Mouse (Mus musculus) cerebellum, postnatal 4 days (tissue): ENCODE data around the gene Gipc1.

Experiments used
- DNase-seq, 2 experiments: peaks; one replicate each; pipeline ENCODE4 v3.0.0; 2022; ENCODE audit warnings: low spot score in 2 of 2, mixed read lengths in 1 of 2

Gene Gipc1

GRCm38 (mm10) chr8:83679866-83680265 lies 27.4 kb downstream of the Gipc1 start:
- DNase-seq, result no peak

DNA sequence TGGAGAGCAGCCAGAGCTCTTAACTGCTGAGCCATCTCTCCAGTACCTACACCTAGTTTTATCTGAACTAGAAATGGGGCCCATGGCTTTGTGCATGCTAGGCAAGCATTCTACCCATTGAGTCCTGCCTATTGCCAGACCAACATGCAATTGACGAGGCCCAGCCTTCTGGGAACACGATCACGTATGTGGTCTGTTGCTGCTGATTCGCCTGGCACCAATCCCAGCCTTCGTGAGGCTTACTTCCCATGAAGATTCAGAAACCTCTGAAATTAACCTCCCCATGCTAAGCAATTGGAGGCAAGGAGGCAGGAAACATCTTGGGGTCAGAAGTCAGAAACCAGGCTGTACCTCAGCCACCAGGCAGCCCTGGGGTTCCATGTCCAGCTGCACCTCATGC lies 28.1 kb downstream of the Gipc1 start:
- DNase-seq, result no peak

DNA sequence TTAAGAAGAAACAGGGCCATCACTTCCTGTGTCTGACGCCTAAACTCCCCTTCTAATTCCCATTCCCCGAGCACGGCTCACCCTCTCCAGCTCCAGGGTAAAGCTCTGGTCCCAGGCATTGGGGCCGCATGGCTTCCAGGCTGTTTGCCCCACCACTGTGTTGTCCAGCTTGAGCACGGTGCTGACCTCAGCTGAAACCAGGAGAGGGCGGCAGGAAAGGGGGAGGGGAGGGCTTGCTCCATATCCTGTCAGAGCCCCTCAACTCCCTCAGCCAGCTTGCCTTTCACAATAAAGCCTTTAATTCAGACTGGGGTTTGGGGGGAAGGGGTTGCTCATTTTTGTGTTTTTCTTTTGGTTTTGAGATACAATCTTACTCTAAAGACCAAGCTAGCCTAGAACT lies 28.6 kb downstream of the Gipc1 start:
- DNase-seq, result no peak

- no peak for DNase-seq
These were observed 32.0 kb downstream of the Gipc1 start for GRCm38 (mm10) chr8:83684517-83684916.

DNA sequence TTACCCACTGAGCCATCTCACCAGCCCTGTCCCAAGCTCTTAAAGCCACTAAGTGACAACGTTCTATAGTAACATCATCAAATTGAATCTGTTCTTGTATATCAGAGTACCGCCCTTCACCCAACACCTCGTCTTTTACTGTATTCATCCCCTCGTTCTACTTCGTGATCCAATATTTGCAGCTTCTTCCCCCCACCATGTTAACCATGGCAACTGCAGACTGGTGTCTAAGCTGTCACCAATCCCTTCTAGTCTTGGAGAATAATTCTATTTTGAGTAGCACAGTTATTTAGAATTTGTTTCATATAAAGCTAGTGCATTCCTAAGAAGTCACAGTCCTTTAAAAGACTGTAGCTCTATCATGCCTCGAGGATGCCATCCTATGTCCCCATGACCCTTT lies 36.8 kb downstream of the Gipc1 start:
- no peak for DNase-seq

GRCm38 (mm10) chr8:83693609-83694236 lies 41.2 kb downstream of the Gipc1 start:
- no peak for DNase-seq

DNA sequence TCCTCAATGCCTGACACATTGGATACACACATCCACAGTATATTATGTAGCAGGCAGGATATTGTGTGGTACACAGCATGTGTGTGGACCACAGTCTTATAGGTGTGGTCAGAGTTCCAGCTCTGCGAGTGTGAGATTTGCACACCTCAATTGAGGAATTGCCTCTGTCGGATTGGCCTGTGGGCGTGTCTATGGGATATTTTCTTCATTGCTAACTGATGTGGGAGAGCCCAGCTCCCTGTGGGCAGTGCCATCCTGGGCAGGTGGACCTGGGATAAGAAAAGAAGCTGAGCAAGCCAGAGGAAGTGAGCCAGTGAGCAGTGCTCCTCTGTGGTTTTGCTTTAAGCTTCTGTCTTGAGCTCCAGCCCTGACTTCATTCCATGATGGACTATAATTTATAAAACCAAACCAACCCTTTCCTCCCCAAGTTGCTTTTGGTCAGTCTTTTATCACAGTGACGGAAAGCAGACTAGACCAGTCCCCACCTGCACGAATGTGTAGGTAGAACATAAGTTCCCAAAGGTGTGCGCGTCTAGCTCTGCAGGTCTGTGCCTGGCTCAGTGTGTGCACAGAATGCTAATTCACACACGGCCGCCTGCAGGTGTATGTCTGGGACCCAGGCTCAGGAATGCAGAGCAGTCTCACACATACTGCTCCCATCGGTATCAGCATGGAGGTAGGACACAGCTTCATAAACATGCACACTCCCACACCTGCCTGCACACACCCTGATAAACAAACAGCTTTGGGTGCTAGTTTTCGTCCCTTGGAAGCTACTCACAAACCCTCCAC lies 42.1 kb downstream of the Gipc1 start:
- no peak for DNase-seq

DNA sequence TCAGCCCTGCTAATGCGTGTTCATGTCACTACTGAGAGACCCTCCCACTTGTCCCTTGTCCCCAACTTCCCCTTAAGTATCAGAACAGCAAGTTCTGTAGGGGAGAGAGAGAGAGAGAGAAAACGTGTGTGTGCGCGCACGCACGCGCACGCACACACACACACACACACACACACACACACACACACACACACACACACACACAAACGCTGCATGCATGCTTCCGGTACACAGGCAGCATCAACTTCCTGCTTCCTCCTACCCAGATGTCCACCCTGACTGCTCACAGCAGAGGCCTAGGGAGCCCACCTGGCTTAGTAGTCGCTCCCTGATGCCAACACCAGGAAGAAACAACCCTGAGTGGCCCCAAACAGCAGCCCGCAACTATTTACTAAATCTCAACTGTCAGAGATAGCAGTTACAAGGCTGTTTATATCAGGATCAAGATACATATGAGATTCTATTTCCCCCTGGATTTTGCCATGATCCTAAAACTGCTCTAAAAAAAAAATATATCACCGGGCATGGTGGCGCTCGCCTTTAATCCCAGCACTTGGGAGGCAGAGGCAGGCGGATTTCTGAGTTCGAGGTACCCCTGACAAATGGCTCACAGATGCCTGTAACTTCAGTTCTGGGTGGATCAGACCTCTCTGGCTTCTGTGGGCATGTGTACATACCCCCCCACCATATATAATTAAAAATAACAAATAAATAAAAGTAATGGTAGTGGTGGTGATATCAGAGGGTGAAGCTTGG lies 43.1 kb downstream of the Gipc1 start:
- DNase-seq, result no peak

- DNase-seq, result peak in 1 of 2 experiments; percentile 10
These were observed 45.1 kb downstream of the Gipc1 start for GRCm38 (mm10) chr8:83697374-83698220.

DNA sequence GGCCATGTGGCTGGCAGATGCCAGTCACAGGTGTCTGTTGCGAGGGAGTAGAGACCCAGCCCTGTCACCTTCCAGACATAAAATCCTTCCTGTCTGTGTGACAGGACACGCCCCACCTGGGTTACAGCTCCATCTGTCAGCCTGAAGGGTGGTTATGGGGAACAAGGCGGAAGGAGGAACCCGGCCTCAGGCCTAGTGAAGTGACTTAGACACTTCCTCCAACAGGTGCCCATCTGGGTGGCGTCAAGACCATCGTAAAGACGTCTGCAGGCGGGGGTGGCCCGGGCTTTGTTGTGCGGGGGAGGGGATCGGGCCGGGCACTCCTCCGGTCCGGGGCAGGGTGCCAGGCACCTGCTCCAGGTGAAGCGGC lies 45.8 kb downstream of the Gipc1 start:
- DNase-seq, result peak in 1 of 2 experiments; percentile 37

DNA sequence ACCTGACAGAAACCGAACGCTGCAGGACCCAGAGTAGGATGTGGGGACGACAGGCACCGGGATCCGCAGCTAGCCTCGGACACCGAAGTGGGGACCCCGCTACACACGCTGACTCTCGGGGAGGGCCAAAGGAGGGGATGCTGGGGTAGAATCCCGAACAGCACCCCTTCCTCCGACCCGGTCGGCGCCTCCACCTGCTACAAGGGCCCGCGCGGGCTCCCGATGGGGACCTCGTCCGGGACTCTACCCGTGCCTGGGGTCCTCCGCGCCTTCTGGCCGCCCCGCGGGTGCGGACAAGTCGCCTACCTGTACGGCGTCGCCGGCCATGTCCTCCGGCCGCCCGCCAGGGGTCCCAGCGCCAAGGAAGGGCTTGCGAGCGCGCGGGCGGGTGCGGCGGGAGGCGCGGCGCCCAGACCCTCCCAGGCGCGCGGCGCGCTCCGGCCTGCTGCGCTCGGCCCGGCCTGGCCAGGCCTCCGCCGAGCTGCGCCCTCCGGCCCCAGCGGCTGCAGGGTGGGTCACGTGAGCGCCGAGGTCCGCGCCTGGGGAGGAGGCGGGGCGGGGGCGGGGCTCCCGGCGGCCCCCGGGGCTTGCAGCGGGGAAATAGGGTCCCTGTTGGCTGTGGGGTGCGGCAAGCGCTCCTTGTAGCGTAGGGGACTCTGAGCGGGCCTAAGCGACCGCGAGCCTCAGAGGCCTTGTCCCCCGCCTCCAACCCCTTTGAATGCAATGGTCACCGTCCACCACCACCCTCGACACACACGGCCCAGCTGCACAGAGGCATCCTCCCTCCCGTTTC lies 46.4 kb downstream of the Gipc1 start, which contains the start of gene Pkn1:
Gene Pkn1, minus strand, starts transcription at position 519 of the 793 bp plus-strand sequence.
- DNase-seq, result peak in 1 of 2 experiments; percentile 68

DNA sequence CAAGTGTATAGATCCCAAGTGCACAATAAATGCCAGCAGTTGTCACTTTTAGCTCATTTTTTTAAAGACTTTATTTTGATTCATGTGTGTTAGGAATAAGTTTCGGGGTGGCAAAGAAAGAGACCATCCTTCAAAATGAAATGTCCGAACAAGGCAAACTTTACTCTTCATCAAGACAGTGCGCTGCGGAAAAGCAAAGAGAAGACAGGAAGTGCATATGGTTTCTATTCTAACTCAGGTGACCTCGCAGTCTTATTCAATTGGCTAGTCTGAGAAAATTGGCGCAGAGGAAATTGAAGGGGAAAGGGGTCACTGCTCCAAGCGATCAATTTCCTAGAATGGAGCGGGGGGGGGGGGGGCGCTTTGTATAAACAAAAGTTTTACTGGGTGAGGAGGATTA lies 47.1 kb downstream of the Gipc1 start:
- no peak for DNase-seq

GRCm38 (mm10) chr8:83700423-83701085 lies 48.1 kb downstream of the Gipc1 start:
- no peak for DNase-seq

DNA sequence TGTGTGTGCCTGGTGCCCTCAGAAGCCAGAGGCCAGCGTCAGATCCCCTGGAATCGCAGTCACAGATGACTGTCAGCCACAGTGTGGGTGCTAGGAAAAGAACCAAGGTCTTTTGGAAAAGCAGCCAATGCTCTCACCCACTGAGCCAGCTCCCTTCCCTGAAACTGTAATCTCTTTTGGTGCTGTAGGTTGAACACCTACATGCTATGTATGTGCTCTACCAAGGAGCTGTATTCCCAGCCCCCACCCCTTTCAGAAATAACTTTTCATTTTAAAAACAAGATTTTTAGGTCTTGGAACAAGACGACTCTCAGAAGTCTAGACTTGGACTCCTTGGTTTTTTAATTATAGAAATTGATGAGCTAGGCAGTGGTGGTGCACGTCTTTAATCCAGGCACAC lies 50.9 kb downstream of the Gipc1 start:
- DNase-seq, result no peak

DNA sequence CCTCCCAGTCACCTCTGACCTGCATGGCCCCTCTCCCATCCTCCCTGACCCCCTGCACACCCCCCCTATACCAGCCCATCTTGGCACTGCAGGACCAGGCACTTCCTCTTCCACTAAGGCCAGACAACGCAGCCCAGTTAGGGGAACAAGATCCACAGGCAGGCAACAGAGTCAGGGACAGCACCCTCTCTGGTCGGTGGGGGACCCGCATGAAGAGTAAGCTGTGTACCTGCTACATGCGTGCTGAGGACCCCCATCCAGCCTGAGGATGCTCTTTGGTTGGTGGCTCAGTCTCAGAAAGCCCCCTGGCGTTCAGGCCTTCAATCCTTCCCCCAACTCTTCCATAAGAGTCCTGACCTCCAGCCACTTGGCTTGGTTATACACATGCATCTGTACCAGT lies 53.9 kb downstream of the Gipc1 start:
- DNase-seq, result no peak

DNA sequence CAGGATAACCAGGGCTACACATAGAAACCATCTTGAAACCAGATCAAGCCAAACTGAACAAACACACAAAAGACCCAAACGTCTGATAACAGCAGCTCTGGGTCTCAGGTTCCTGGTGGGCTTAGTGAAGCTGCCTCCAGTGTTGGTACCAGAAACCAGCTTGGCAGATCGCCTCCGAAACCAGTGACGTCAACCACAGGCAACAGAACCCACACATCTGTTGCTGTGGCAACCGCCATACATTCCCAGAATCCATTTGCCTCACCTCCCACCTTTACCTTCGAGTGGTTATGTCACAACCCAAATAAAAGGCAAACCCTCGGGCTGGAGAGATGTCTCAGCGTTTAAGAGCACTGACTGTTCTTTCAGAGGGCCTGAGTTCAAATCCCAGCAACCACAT lies 55.1 kb downstream of the Gipc1 start:
- DNase-seq, result no peak
